Mouse (Mus musculus): ENCODE measurements around the gene Klhl40. TPM values are rescaled to one million over a fixed set of nuclear protein-coding genes. Genes with fewer than 3 reads are reported as not detected.

Klhl40 gene
- polyA plus RNA-seq, 1 experiment from 2014 or later = 0.13 TPM

GRCm38 (mm10) chr9:121760271-121761090 lies 16.9 kb upstream of the Klhl40 start:
- WGBS = 1% methylated on average over 43 of the region's 43 CpGs
- H3K4me3 ChIP-seq = peak overlapping the region; percentile 88
- H3K4me1 ChIP-seq = peaks cover 41% of the 10 kb centered on the region
- peaks cover 45% of the 10 kb centered on the region for H3K36me3 ChIP-seq (ENCODE audit: poor library complexity, severe bottlenecking)
- no peaks in the 10 kb centered on the region for H3K27me3 ChIP-seq
- peak overlapping the region; percentile 93 for H3K9ac ChIP-seq
- H3K4me2 ChIP-seq = peak overlapping the region; percentile 96
- H3K9me3 ChIP-seq (replicated peaks) = no peaks in the 10 kb centered on the region
- ATAC-seq = peak; percentile 46
- peak overlapping the region; percentile 89 for H3K27ac ChIP-seq

GRCm38 (mm10) chr9:121761091-121761665 lies 16.2 kb upstream of the Klhl40 start:
- WGBS = 57% methylated on average over 10 of the region's 10 CpGs
- peak overlapping the region; percentile 96 for H3K4me2 ChIP-seq
- no peaks in the 10 kb centered on the region for H3K9me3 ChIP-seq (replicated peaks)
- H3K4me3 ChIP-seq = peak overlapping the region; percentile 88
- H3K36me3 ChIP-seq (ENCODE audit: poor library complexity, severe bottlenecking) = peaks cover 45% of the 10 kb centered on the region
- no peak for ATAC-seq
- no peaks in the 10 kb centered on the region for H3K27me3 ChIP-seq
- peaks cover 42% of the 10 kb centered on the region for H3K4me1 ChIP-seq
- peak overlapping the region; percentile 89; the same call in 1 of the 2 replicates for H3K27ac ChIP-seq
- H3K9ac ChIP-seq = peak overlapping the region; percentile 93

- 79% methylated on average over 8 of the region's 8 CpGs for WGBS
- H3K4me2 ChIP-seq = peak overlapping the region; percentile 96
- peak overlapping the region; percentile 89; the same call in 1 of the 2 replicates for H3K27ac ChIP-seq
Observed at GRCm38 (mm10) chr9:121761787-121762186, 15.6 kb upstream of the Klhl40 start.

GRCm38 (mm10) chr9:121762248-121762647 lies 15.2 kb upstream of the Klhl40 start:
- no peak overlapping the region for H3K9ac ChIP-seq
- no peaks in the 10 kb centered on the region for H3K9me3 ChIP-seq (replicated peaks)
- 87% methylated on average over 10 of the region's 10 CpGs for WGBS
- H3K27me3 ChIP-seq = no peaks in the 10 kb centered on the region
- ATAC-seq = no peak
- no peak overlapping the region for H3K4me2 ChIP-seq
- H3K27ac ChIP-seq = no peak overlapping the region
- H3K36me3 ChIP-seq (ENCODE audit: poor library complexity, severe bottlenecking) = peaks cover 49% of the 10 kb centered on the region
- H3K4me1 ChIP-seq = peaks cover 42% of the 10 kb centered on the region
- H3K4me3 ChIP-seq = no peak overlapping the region

More at GRCm38 (mm10) chr9:121761787-121762186, 15.6 kb upstream of the Klhl40 start:
- H3K4me1 ChIP-seq = peaks cover 42% of the 10 kb centered on the region
- H3K4me3 ChIP-seq = no peak overlapping the region
- no peaks in the 10 kb centered on the region for H3K27me3 ChIP-seq
- peaks cover 47% of the 10 kb centered on the region for H3K36me3 ChIP-seq (ENCODE audit: poor library complexity, severe bottlenecking)
- H3K9me3 ChIP-seq (replicated peaks) = no peaks in the 10 kb centered on the region
- peak overlapping the region; percentile 93; the same call in 1 of the 2 replicates for H3K9ac ChIP-seq
- ATAC-seq = no peak

DNA sequence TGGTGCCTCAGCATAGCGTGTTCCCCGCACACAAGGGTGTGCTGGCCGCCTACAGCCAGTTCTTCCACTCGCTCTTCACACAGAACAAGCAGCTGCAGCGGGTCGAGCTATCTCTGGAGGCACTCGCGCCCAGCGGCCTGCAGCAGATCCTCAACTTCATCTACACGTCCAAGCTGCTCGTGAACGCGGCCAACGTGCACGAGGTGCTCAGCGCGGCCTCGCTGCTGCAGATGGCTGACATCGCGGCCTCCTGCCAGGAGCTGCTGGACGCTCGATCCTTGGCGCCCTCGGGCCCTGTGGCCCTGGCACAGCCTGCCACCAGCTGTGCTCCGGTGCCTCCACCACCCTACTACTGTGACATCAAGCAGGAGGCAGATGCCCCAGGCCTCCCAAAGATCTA lies 14.6 kb upstream of the Klhl40 start:
- no peaks in the 10 kb centered on the region for H3K27me3 ChIP-seq
- peaks cover 54% of the 10 kb centered on the region for H3K36me3 ChIP-seq (ENCODE audit: poor library complexity, severe bottlenecking)
- peak overlapping the region; percentile 6; the same call in 1 of the 2 replicates for H3K27ac ChIP-seq
- no peak overlapping the region for H3K9ac ChIP-seq
- H3K4me3 ChIP-seq = no peak overlapping the region
- H3K4me1 ChIP-seq = peaks cover 42% of the 10 kb centered on the region
- WGBS = 91% methylated on average over 25 of the region's 25 CpGs
- no peaks in the 10 kb centered on the region for H3K9me3 ChIP-seq (replicated peaks)
- H3K4me2 ChIP-seq = no peak overlapping the region
- no peak for ATAC-seq

- no peak overlapping the region for H3K9ac ChIP-seq
- WGBS = 90% methylated on average over 19 of the region's 19 CpGs
Observed at GRCm38 (mm10) chr9:121763716-121764115, 13.7 kb upstream of the Klhl40 start.

GRCm38 (mm10) chr9:121765166-121765855 lies 12.1 kb upstream of the Klhl40 start:
- Histone ChIP-seq H3K27me3 (no peaks in the 10 kb centered on the region), H3K4me2 (no peak overlapping the region), H3K9me3 (replicated peaks) (no peaks in the 10 kb centered on the region), H3K4me3 (no peak overlapping the region), H3K9ac (no peak overlapping the region), H3K27ac (no peak overlapping the region), H3K36me3 (ENCODE audit: poor library complexity, severe bottlenecking) (peaks cover 76% of the 10 kb centered on the region), H3K4me1 (peaks cover 25% of the 10 kb centered on the region)
- ATAC-seq = no peak
- 83% methylated on average over 16 of the region's 16 CpGs for WGBS

More at GRCm38 (mm10) chr9:121763716-121764115, 13.7 kb upstream of the Klhl40 start:
- H3K4me2 ChIP-seq = no peak overlapping the region
- peaks cover 33% of the 10 kb centered on the region for H3K4me1 ChIP-seq
- H3K27ac ChIP-seq = no peak overlapping the region
- no peak overlapping the region for H3K4me3 ChIP-seq
- no peaks in the 10 kb centered on the region for H3K9me3 ChIP-seq (replicated peaks)
- ATAC-seq = no peak
- H3K36me3 ChIP-seq (ENCODE audit: poor library complexity, severe bottlenecking) = peaks cover 64% of the 10 kb centered on the region
- H3K27me3 ChIP-seq = no peaks in the 10 kb centered on the region

- peaks cover 25% of the 10 kb centered on the region for H3K36me3 ChIP-seq (ENCODE audit: poor library complexity, severe bottlenecking)
- ATAC-seq = no peak
- H3K9me3 ChIP-seq (replicated peaks) = no peaks in the 10 kb centered on the region
- peaks cover 19% of the 10 kb centered on the region for H3K27me3 ChIP-seq
- H3K27ac ChIP-seq = no peak overlapping the region
- no peak overlapping the region for H3K4me3 ChIP-seq
- H3K9ac ChIP-seq = no peak overlapping the region
- H3K4me2 ChIP-seq = no peak overlapping the region
- WGBS = 79% methylated on average over 5 of the region's 5 CpGs
- no peaks in the 10 kb centered on the region for H3K4me1 ChIP-seq
Observed at GRCm38 (mm10) chr9:121772412-121772811, 5.0 kb upstream of the Klhl40 start.

GRCm38 (mm10) chr9:121775951-121776350 lies 1.5 kb upstream of the Klhl40 start:
- Histone ChIP-seq H3K4me3 (no peak overlapping the region), H3K27ac (no peak overlapping the region), H3K36me3 (ENCODE audit: poor library complexity, severe bottlenecking) (no peaks in the 10 kb centered on the region), H3K9me3 (replicated peaks) (no peaks in the 10 kb centered on the region), H3K4me2 (no peak overlapping the region), H3K27me3 (peaks cover 48% of the 10 kb centered on the region), H3K9ac (no peak overlapping the region), H3K4me1 (peaks cover 12% of the 10 kb centered on the region)
- WGBS = 83% methylated on average over 10 of the region's 10 CpGs
- no peak for ATAC-seq

- WGBS = 83% methylated on average over 7 of the region's 7 CpGs
- Histone ChIP-seq H3K4me1 (peaks cover 12% of the 10 kb centered on the region), H3K4me3 (no peak overlapping the region), H3K36me3 (ENCODE audit: poor library complexity, severe bottlenecking) (no peaks in the 10 kb centered on the region), H3K27ac (no peak overlapping the region), H3K4me2 (no peak overlapping the region), H3K27me3 (peaks cover 48% of the 10 kb centered on the region), H3K9ac (no peak overlapping the region), H3K9me3 (replicated peaks) (no peaks in the 10 kb centered on the region)
- no peak for ATAC-seq
Observed at GRCm38 (mm10) chr9:121776511-121776910, 896 bp upstream of the Klhl40 start.

DNA sequence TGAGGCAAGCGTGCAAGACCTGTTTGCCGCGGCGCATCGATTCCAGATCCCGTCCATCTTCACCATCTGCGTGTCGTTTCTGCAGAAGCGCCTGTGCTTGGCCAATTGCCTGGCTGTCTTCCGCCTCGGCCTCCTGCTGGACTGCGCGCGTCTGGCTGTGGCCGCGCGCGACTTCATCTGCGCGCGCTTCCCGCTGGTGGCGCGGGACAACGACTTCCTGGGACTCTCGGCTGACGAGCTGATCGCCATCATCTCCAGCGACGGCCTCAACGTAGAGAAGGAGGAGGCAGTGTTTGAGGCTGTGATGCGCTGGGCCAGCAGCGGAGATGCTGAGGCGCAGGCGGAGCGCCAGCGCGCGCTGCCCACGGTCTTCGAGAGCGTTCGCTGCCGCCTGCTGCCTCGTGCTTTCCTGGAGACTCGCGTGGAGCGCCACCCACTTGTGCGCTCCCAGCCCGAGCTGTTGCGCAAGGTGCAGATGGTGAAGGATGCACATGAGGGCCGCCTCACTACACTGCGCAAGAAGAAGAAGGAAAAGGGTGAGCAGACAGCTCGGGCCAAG lies 738 bp downstream of the Klhl40 start:
- Histone ChIP-seq H3K4me3 (peak overlapping the region; percentile 37), H3K4me1 (peaks cover 12% of the 10 kb centered on the region), H3K36me3 (ENCODE audit: poor library complexity, severe bottlenecking) (no peaks in the 10 kb centered on the region), H3K27me3 (peaks cover 48% of the 10 kb centered on the region), H3K27ac (no peak overlapping the region), H3K9me3 (replicated peaks) (no peaks in the 10 kb centered on the region), H3K9ac (peak overlapping the region; percentile 45), H3K4me2 (peak overlapping the region; percentile 64)
- ATAC-seq = peak; percentile 54
- WGBS = 14% methylated on average over 54 of the region's 54 CpGs
